Mouse (Mus musculus): ENCODE results near the gene Aurkb. TPM values are rescaled to one million over a fixed set of nuclear protein-coding genes. Genes with fewer than 3 reads are reported as not detected.

Aurkb gene
- total RNA-seq, 2 experiments from 2014 or later: 0.54 to 0.79 TPM

- H3K27ac ChIP-seq: no peak overlapping the region
- TF ChIP-seq CTCF (conservative IDR thresholded peaks at IDR 0.05): no peak
- H3K4me3 ChIP-seq: no peak overlapping the region
- DNase-seq (ENCODE audit: low spot score in 2 of 2): no peak
Measured at GRCm38 (mm10) chr11:69081613-69082012, 36.2 kb downstream of the Aurkb start.

- TF ChIP-seq CTCF (conservative IDR thresholded peaks at IDR 0.05): no peak
- Histone ChIP-seq H3K4me3 (no peak overlapping the region), H3K27ac (no peak overlapping the region)
- DNase-seq (ENCODE audit: low spot score in 2 of 2): no peak
Measured at GRCm38 (mm10) chr11:69085608-69086007, 40.2 kb downstream of the Aurkb start.

- no peak for TF ChIP-seq CTCF (conservative IDR thresholded peaks at IDR 0.05)
- no peak for DNase-seq (ENCODE audit: low spot score in 2 of 2)
- H3K4me3 ChIP-seq: no peak overlapping the region
- peak overlapping the region; percentile 46 for H3K27ac ChIP-seq
Measured at GRCm38 (mm10) chr11:69086390-69086789, 40.9 kb downstream of the Aurkb start.

- DNase-seq (ENCODE audit: low spot score in 2 of 2): peak in 1 of 2 experiments; percentile 34
- TF ChIP-seq CTCF (conservative IDR thresholded peaks at IDR 0.05): no peak
- Histone ChIP-seq H3K4me3 (no peak overlapping the region), H3K27ac (peak overlapping the region; percentile 75)
Measured at GRCm38 (mm10) chr11:69087082-69087481, 41.6 kb downstream of the Aurkb start.

- no peak for TF ChIP-seq CTCF (conservative IDR thresholded peaks at IDR 0.05)
- Histone ChIP-seq H3K27ac (peak overlapping the region; percentile 75), H3K4me3 (no peak overlapping the region)
- no peak for DNase-seq (ENCODE audit: low spot score in 2 of 2)
Measured at GRCm38 (mm10) chr11:69087597-69087996, 42.1 kb downstream of the Aurkb start.

GRCm38 (mm10) chr11:69088103-69088855 lies 42.8 kb downstream of the Aurkb start, which contains the start of gene Vamp2:
TSS of gene Vamp2 (plus strand) at chr11:69088490.
- DNase-seq (ENCODE audit: low spot score in 2 of 2): peak; percentile 91 to 96
- Histone ChIP-seq H3K4me3 (peak within 1 kb of the TSS; percentile 100), H3K27ac (peak within 1 kb of the TSS; percentile 100)
- 0 out of 2 replicates have a peak, but pooled peaks have one; percentile 7 for TF ChIP-seq CTCF (conservative IDR thresholded peaks at IDR 0.05)

- Histone ChIP-seq H3K27ac (peak overlapping the region; percentile 100), H3K4me3 (peak overlapping the region; percentile 100)
- peak in 1 of 2 experiments; percentile 12 for DNase-seq (ENCODE audit: low spot score in 2 of 2)
- TF ChIP-seq CTCF (conservative IDR thresholded peaks at IDR 0.05): no peak
Measured at GRCm38 (mm10) chr11:69088856-69089615, 43.6 kb downstream of the Aurkb start.

- TF ChIP-seq CTCF (conservative IDR thresholded peaks at IDR 0.05): no peak
- Histone ChIP-seq H3K27ac (peak overlapping the region; percentile 100), H3K4me3 (peak overlapping the region; percentile 100)
- no peak for DNase-seq (ENCODE audit: low spot score in 2 of 2)
Measured at GRCm38 (mm10) chr11:69089616-69090290, 44.3 kb downstream of the Aurkb start.

- Histone ChIP-seq H3K27ac (peak overlapping the region; percentile 100), H3K4me3 (peak overlapping the region; percentile 100)
- DNase-seq (ENCODE audit: low spot score in 2 of 2): no peak
- TF ChIP-seq CTCF (conservative IDR thresholded peaks at IDR 0.05): no peak
Measured at GRCm38 (mm10) chr11:69090367-69090766, 44.9 kb downstream of the Aurkb start.

- Histone ChIP-seq H3K4me3 (no peak overlapping the region; the same call in 1 of the 2 replicates), H3K27ac (peak overlapping the region; percentile 100; the same call in 1 of the 2 replicates)
- peak in 1 of 2 experiments; percentile 10 for DNase-seq (ENCODE audit: low spot score in 2 of 2)
- no peak for TF ChIP-seq CTCF (conservative IDR thresholded peaks at IDR 0.05)
Measured at GRCm38 (mm10) chr11:69091566-69092385, 46.3 kb downstream of the Aurkb start.

GRCm38 (mm10) chr11:69092386-69092751 lies 46.9 kb downstream of the Aurkb start:
- H3K4me3 ChIP-seq: no peak overlapping the region
- peak in 1 of 2 experiments; percentile 86 for DNase-seq (ENCODE audit: low spot score in 2 of 2)
- peak overlapping the region; percentile 100; the same call in 1 of the 2 replicates for H3K27ac ChIP-seq
- peak; percentile 96 for TF ChIP-seq CTCF (conservative IDR thresholded peaks at IDR 0.05)

GRCm38 (mm10) chr11:69092871-69093270 lies 47.4 kb downstream of the Aurkb start:
- TF ChIP-seq CTCF (conservative IDR thresholded peaks at IDR 0.05): no peak
- H3K27ac ChIP-seq: peak overlapping the region; percentile 98; the same call in 1 of the 2 replicates
- H3K4me3 ChIP-seq: no peak overlapping the region
- DNase-seq (ENCODE audit: low spot score in 2 of 2): no peak
